Mouse (Mus musculus) lung, postnatal 0 days (tissue): ENCODE data around the gene Gm36079.
"Not testable (repeated sequence)": the region's sequence is repeated elsewhere in the genome, so short reads cannot be mapped to it uniquely, and the experiment has no call there.

Experiments used
- CTCF ChIP-seq: IDR thresholded peaks from 2 replicates; pipeline ENCODE4 v1.5.1; 2016; ENCODE audit warnings: antibody characterized with exemption, mild to moderate bottlenecking
- EP300 ChIP-seq: IDR thresholded peaks from 2 replicates; pipeline ENCODE4 v1.6.1; 2016; ENCODE audit warnings: antibody characterized with exemption, mild to moderate bottlenecking, control low read depth

GRCm38 (mm10) chr13:120026373-120026772 lies 438 bp downstream of the Gm36079 start:
- not testable (repeated sequence) for TF ChIP-seq CTCF, EP300
